Mouse (Mus musculus) layer of hippocampus, adult 2 months (tissue): ENCODE measurements around the gene Vsx1. TPM values are rescaled to one million over a fixed set of nuclear protein-coding genes. Genes with fewer than 3 reads are reported as not detected.

ENCODE experiments used
- DNase-seq, 2 experiments: peaks; one replicate each; pipeline ENCODE4 v3.0.0; 2022; ENCODE audit warnings: low spot score in 2 of 2
- H3K27ac ChIP-seq: fragments of 200-600 bp; 2 replicates; pipeline ENCODE4 v1.8.1; 2022
- H3K4me3 ChIP-seq: fragments of 200-600 bp; 2 replicates; pipeline ENCODE4 v1.8.1; 2022; ENCODE audit warnings: mild to moderate bottlenecking
- CTCF ChIP-seq: fragments of 200-600 bp; conservative IDR thresholded peaks from 2 replicates; pipeline ENCODE4 v1.8.1; 2022; ENCODE audit warnings: antibody characterized with exemption, mild to moderate bottlenecking, moderate library complexity
- total RNA-seq, 2 experiments: library from RNA; stranded (reverse); gene quantifications; 2 replicates each; pipeline ENCODE4 v1.2.3; 2021

The Vsx1 gene
- total RNA-seq, 2 experiments from 2014 or later = 0.12 TPM; not detected in 1

- H3K4me3 ChIP-seq = no peak overlapping the region
- TF ChIP-seq CTCF = no peak
- no peak for DNase-seq
- H3K27ac ChIP-seq = peak overlapping the region; percentile 78
Observed at GRCm38 (mm10) chr2:150664152-150664920, 24.8 kb downstream of the Vsx1 start.

GRCm38 (mm10) chr2:150663255-150663654 is 25.9 kb downstream of the Vsx1 start:
- H3K4me3 ChIP-seq = no peak overlapping the region; the same call in 1 of the 2 replicates
- no peak for TF ChIP-seq CTCF
- H3K27ac ChIP-seq = peak overlapping the region; percentile 78
- DNase-seq = peak; percentile 49 to 67

- H3K4me3 ChIP-seq = no peak overlapping the region
- H3K27ac ChIP-seq = peak overlapping the region; percentile 78
- TF ChIP-seq CTCF = no peak
- DNase-seq = no peak
Observed at GRCm38 (mm10) chr2:150662007-150662406, 27.2 kb downstream of the Vsx1 start.

GRCm38 (mm10) chr2:150660668-150661451 is 28.3 kb downstream of the Vsx1 start:
- no peak for DNase-seq
- H3K4me3 ChIP-seq = no peak overlapping the region
- peak overlapping the region; percentile 78 for H3K27ac ChIP-seq
- no peak for TF ChIP-seq CTCF

GRCm38 (mm10) chr2:150660049-150660448 is 29.1 kb downstream of the Vsx1 start:
- peak overlapping the region; percentile 78 for H3K27ac ChIP-seq
- TF ChIP-seq CTCF = no peak
- no peak for DNase-seq
- no peak overlapping the region for H3K4me3 ChIP-seq

- no peak overlapping the region for H3K4me3 ChIP-seq
- H3K27ac ChIP-seq = no peak overlapping the region
- no peak for TF ChIP-seq CTCF
- no peak for DNase-seq
Observed at GRCm38 (mm10) chr2:150656975-150657768, 32.0 kb downstream of the Vsx1 start.

- Histone ChIP-seq H3K27ac (no peak overlapping the region), H3K4me3 (no peak overlapping the region)
- DNase-seq = no peak
- TF ChIP-seq CTCF = no peak
Observed at GRCm38 (mm10) chr2:150656112-150656511, 33.0 kb downstream of the Vsx1 start.

GRCm38 (mm10) chr2:150655290-150655689 is 33.9 kb downstream of the Vsx1 start:
- no peak overlapping the region for H3K27ac ChIP-seq
- no peak for TF ChIP-seq CTCF
- no peak overlapping the region for H3K4me3 ChIP-seq
- no peak for DNase-seq

GRCm38 (mm10) chr2:150654814-150655213 is 34.3 kb downstream of the Vsx1 start:
- H3K27ac ChIP-seq = no peak overlapping the region
- no peak for DNase-seq
- TF ChIP-seq CTCF = no peak
- H3K4me3 ChIP-seq = no peak overlapping the region

GRCm38 (mm10) chr2:150651366-150651765 is 37.8 kb downstream of the Vsx1 start:
- peak overlapping the region; percentile 23; the same call in 1 of the 2 replicates for H3K27ac ChIP-seq
- no peak for TF ChIP-seq CTCF
- no peak overlapping the region for H3K4me3 ChIP-seq
- DNase-seq = no peak

- no peak for TF ChIP-seq CTCF
- Histone ChIP-seq H3K27ac (peak overlapping the region; percentile 89), H3K4me3 (no peak overlapping the region)
- no peak for DNase-seq
Observed at GRCm38 (mm10) chr2:150650511-150651074, 38.6 kb downstream of the Vsx1 start.

GRCm38 (mm10) chr2:150648300-150648895 is 40.8 kb downstream of the Vsx1 start:
- DNase-seq = no peak
- H3K4me3 ChIP-seq = no peak overlapping the region
- no peak for TF ChIP-seq CTCF
- H3K27ac ChIP-seq = peak overlapping the region; percentile 89
